Mouse (Mus musculus) liver, embryonic 14.5 days (tissue): ENCODE measurements around the gene Clcf1. TPM values are rescaled to one million over a fixed set of nuclear protein-coding genes. Genes with fewer than 3 reads are reported as not detected.

Source experiments
- ATAC-seq: fragments of 200-750 bp; cut with Nextera tagmentation; 2 replicates; pipeline ENCODE4 v1.8.0; 2017; ENCODE audit warnings: moderate number of reproducible peaks, mild to moderate bottlenecking, moderate library complexity; ENCODE audit not compliant: insufficient read depth
- DNase-seq, 3 experiments: peaks; one replicate each; pipeline ENCODE4 v3.0.0-alpha.2; 2012 to 2013; ENCODE audit warnings: low read depth in 3 of 3, low spot score in 3 of 3
- H3K27ac ChIP-seq: fragments of 300-500 bp; sonication (generic); 2 replicates; pipeline ENCODE4 v1.5.1; 2014; ENCODE audit warnings: moderate library complexity, mild to moderate bottlenecking, control low read depth, inconsistent platforms
- H3K27me3 ChIP-seq: fragments of 300-500 bp; sonication (generic); 2 replicates; pipeline ENCODE4 v1.6.1; 2014; ENCODE audit warnings: mild to moderate bottlenecking, low read length, moderate library complexity; ENCODE audit not compliant: control insufficient read depth, insufficient read depth
- H3K36me3 ChIP-seq: fragments of 300-500 bp; sonication (generic); replicated peaks from 2 replicates; pipeline ENCODE4 v1.6.1; 2014; ENCODE audit warnings: low read depth; ENCODE audit not compliant: control insufficient read depth, insufficient read depth
- H3K4me1 ChIP-seq, 2 experiments: fragments of 200-500 bp in 1 of 2; fragments of 300-500 bp in 1 of 2; sonication (generic) in 1 of 2; replicated peaks; 2 replicates each; pipeline ENCODE4 v1.6.1; 2012 to 2014; ENCODE audit warnings: antibody characterized with exemption in 1 of 2, inconsistent platforms in 1 of 2, low read length in 1 of 2; ENCODE audit not compliant: control insufficient read depth in 2 of 2, insufficient read depth in 2 of 2
- H3K4me2 ChIP-seq: fragments of 300-500 bp; sonication (generic); 2 replicates; pipeline ENCODE4 v1.6.1; 2014; ENCODE audit warnings: low read depth, mild to moderate bottlenecking, control low read depth, moderate library complexity
- H3K4me3 ChIP-seq, 2 experiments: fragments of 200-500 bp in 1 of 2; fragments of 300-500 bp in 1 of 2; sonication (generic) in 1 of 2; 2 replicates each; pipeline ENCODE4 v1.5.1; 2012 to 2014; ENCODE audit warnings: low read depth in 2 of 2, low read length in 2 of 2, mild to moderate bottlenecking in 2 of 2, control low read depth in 1 of 2, inconsistent platforms in 1 of 2, moderate library complexity in 1 of 2; ENCODE audit not compliant: insufficient read depth in 1 of 2
- H3K9ac ChIP-seq: fragments of 300-500 bp; sonication (generic); replicated peaks from 2 replicates; pipeline ENCODE4 v1.6.1; 2014; ENCODE audit warnings: mild to moderate bottlenecking, control low read depth, moderate library complexity
- H3K9me3 ChIP-seq: fragments of 300-500 bp; sonication (generic); 2 replicates; pipeline ENCODE4 v1.6.1; 2016; ENCODE audit warnings: low read length, mixed read lengths; ENCODE audit not compliant: control insufficient read depth
- CTCF ChIP-seq: IDR thresholded peaks from 2 replicates; pipeline ENCODE4 v1.5.1; 2016; ENCODE audit warnings: antibody characterized with exemption, low read depth, control low read depth
- EP300 ChIP-seq: IDR thresholded peaks from 2 replicates; pipeline ENCODE4 v1.6.1; 2016; ENCODE audit warnings: antibody characterized with exemption, low read depth
- WGBS: fragments of 180-500 bp; shearing (Covaris S2); extraction: QIAGEN DNeasy Blood & Tissue Kit; methylation state at CpG from one replicate; pipeline ENCODE4 v1.1.7; 2014; ENCODE audit not compliant: insufficient replicate concordance; 5-methylcytosine and 5-hydroxymethylcytosine counted together
- polyA plus RNA-seq, 2 experiments: library from polyadenylated mRNA; depleted of rRNA in 1 of 2; stranded (reverse) in 1 of 2; unstranded in 1 of 2; fragments of >200 nt; fragmentation: Nextera tagmentation in 1 of 2; extraction: Ambion mirVana in 1 of 2; gene quantifications; 2 replicates each; pipeline versions ENCODE4 v1.2.1 to v1.2.3; 2012 to 2014

Gene Clcf1
- polyA plus RNA-seq, 2 experiments, result 0.43 to 1.1 TPM

GRCm38 (mm10) chr19:4230415-4230814 is 16.4 kb downstream of the Clcf1 start:
- 63% methylated on average over 8 of the region's 8 CpGs for WGBS
- H3K4me3 ChIP-seq, result no peak overlapping the region
- TF ChIP-seq CTCF (no peak), EP300 (no peak)
- no peak overlapping the region for H3K27ac ChIP-seq
- peaks cover 5 to 13% of the 10 kb centered on the region in 2 experiments; a peak in 3 of 4 replicates for H3K4me1 ChIP-seq
- H3K27me3 ChIP-seq, result peaks cover 2% of the 10 kb centered on the region; the same call in 1 of the 2 replicates
- H3K36me3 ChIP-seq, result no peaks in the 10 kb centered on the region
- no peaks in the 10 kb centered on the region for H3K9me3 ChIP-seq
- DNase-seq, result no peak
- H3K9ac ChIP-seq, result no peak overlapping the region
- no peak overlapping the region for H3K4me2 ChIP-seq
- ATAC-seq, result no peak

DNA sequence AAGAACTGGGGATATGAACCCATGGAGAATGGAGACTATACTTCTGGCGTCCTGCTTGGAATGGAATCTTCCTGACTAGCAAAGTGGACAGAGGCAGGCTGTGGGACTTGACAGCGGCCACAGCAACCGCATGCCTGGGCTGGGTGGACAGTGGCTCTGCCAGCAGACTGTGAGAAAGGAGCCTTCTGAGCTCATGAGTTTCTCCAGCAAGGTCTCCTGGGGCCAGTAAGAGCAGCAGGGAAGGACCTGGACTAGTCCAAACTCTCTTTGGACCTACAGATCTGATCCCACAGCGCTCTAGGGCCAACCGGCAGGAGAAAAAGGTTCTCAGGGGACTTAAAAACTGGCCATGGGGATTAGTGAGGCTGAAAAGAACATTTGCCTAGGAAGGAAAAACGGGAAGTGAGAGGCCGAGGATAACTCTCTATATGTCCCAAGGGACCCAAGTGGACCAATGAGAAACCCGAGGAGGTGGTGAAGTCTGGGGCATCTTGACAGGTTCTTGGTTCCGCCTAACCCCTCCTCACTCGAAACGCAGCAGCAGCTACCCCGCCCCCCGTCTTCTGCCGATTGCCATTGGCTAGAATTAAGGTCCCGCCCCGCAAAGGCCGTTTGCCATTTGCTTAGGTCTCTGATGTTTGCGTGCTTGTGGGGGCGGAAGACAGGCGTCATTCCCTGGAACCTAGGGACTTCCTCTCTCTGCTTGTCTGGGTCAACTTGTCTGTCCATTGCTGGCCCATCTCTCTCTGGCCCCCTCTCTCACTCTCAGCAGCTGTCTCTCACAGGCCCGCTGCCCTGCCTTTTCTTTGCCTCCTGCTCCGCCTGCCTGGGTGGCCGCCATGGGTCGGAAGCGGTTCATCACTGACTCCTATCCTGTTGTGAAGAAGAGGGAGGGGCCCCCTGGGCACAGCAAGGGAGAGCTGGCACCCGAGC is 17.5 kb downstream of the Clcf1 start, which contains the start of gene Pold4:
Pold4 (plus strand) TSS at position 647 of the 933 bp plus-strand sequence.
- TF ChIP-seq CTCF (no peak), EP300 (no peak)
- ATAC-seq, result peak; percentile 86
- 12% methylated on average over 26 of the region's 26 CpGs for WGBS

GRCm38 (mm10) chr19:4232186-4232572 is 18.1 kb downstream of the Clcf1 start:
- peak in 1 of 3 experiments; percentile 17 for DNase-seq
- no peak for ATAC-seq
- TF ChIP-seq EP300, result no peak
- TF ChIP-seq CTCF, result no peak

More for the DNA sequence above, 17.5 kb downstream of the Clcf1 start, which contains the start of gene Pold4:
- Histone ChIP-seq H3K27ac (peak within 1 kb of the TSS; percentile 72), H3K36me3 (no peaks in the 10 kb centered on the region), H3K4me3 (peak within 1 kb of the TSS; percentile 68 to 95), H3K4me1 (peaks cover 5 to 13% of the 10 kb centered on the region in 2 experiments; a peak in 3 of 4 replicates), H3K9me3 (no peaks in the 10 kb centered on the region), H3K27me3 (peaks cover 2% of the 10 kb centered on the region; the same call in 1 of the 2 replicates), H3K4me2 (peak within 1 kb of the TSS; percentile 82), H3K9ac (peak within 1 kb of the TSS; percentile 63)
- DNase-seq, result peak; percentile 81 to 85 (median 84)

DNA sequence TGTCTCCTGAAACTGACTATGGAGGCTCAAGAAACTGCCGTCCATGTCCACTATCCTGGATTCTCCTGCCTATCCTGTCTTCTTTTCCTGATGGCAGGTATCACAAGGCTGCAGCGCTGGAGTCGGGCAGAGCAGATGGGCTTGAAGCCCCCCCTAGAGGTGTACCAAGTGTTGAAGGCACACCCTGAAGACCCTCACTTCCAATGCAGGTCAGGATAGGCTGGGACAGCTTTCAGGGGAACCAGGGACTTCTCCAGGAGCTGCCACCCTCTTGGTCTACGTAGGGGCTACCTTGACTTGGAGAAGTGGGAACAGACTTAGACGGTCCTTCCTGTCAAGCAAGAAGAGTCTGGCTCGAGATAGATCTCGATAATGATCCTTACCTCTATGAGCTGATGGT is 18.6 kb downstream of the Clcf1 start:
- TF ChIP-seq EP300 (no peak), CTCF (no peak)
- H3K4me1 ChIP-seq, result peaks cover 5 to 13% of the 10 kb centered on the region in 2 experiments; a peak in 3 of 4 replicates
- peak overlapping the region in 1 of 2 experiments; percentile 68; a peak in 1 of 4 replicates for H3K4me3 ChIP-seq
- ATAC-seq, result no peak
- H3K27me3 ChIP-seq, result no peaks in the 10 kb centered on the region; the same call in 1 of the 2 replicates
- H3K4me2 ChIP-seq, result peak overlapping the region; percentile 82
- H3K9ac ChIP-seq, result peak overlapping the region; percentile 63; the same call in 1 of the 2 replicates
- H3K36me3 ChIP-seq, result no peaks in the 10 kb centered on the region
- no peaks in the 10 kb centered on the region for H3K9me3 ChIP-seq
- no peak overlapping the region for H3K27ac ChIP-seq
- DNase-seq, result no peak
- WGBS, result 66% methylated on average over 7 of the region's 7 CpGs

More at GRCm38 (mm10) chr19:4232186-4232572, 18.1 kb downstream of the Clcf1 start:
- H3K4me3 ChIP-seq, result peak overlapping the region; percentile 68 to 95
- peak overlapping the region; percentile 63 for H3K9ac ChIP-seq
- WGBS, result 10% methylated on average over 2 of the region's 2 CpGs
- H3K36me3 ChIP-seq, result no peaks in the 10 kb centered on the region
- peak overlapping the region; percentile 82 for H3K4me2 ChIP-seq
- H3K4me1 ChIP-seq, result peaks cover 5 to 13% of the 10 kb centered on the region in 2 experiments; a peak in 3 of 4 replicates
- no peaks in the 10 kb centered on the region for H3K9me3 ChIP-seq
- H3K27me3 ChIP-seq, result no peaks in the 10 kb centered on the region; the same call in 1 of the 2 replicates
- H3K27ac ChIP-seq, result peak overlapping the region; percentile 72

DNA sequence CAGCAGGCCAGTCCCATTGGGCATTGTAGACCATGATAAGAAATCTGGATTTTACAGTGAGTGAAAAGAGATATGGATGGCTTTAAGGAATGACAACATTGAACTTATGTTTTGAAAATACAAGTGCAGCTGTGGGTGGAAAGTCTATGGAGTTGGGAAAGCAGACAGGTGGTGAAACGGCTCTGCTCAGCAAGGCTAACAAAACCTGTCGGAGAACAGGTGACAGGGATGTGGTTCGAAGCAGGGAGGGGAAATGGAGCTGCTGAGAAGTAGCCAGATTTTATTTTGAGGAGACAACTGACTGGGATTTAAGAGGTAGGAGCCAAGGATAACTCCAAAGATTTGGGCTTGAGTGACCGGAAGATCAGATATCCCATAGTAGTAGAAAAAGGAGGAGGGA is 20.5 kb downstream of the Clcf1 start:
- DNase-seq, result no peak
- 66% methylated on average over 4 of the region's 4 CpGs for WGBS
- Histone ChIP-seq H3K4me2 (no peak overlapping the region), H3K4me1 (peaks cover 5 to 13% of the 10 kb centered on the region in 2 experiments; a peak in 3 of 4 replicates), H3K9me3 (no peaks in the 10 kb centered on the region), H3K27me3 (no peaks in the 10 kb centered on the region), H3K9ac (no peak overlapping the region), H3K4me3 (no peak overlapping the region), H3K27ac (no peak overlapping the region), H3K36me3 (no peaks in the 10 kb centered on the region)
- TF ChIP-seq CTCF (no peak), EP300 (no peak)
- ATAC-seq, result no peak
